Mouse (Mus musculus) brain, embryonic 14.5 days (tissue): ENCODE measurements at regions not wholly inside any gene's neighbourhood (a gene's known extent, or its start where the extent isn't known, plus 50 kb on each side); places are given as distances from the start of the nearest gene placed in this dataset.

Experiments used
- CTCF ChIP-seq: fragments of 200-500 bp; IDR thresholded peaks from 2 replicates; pipeline ENCODE4 v1.5.1; 2012; ENCODE audit warnings: inconsistent platforms, mild to moderate bottlenecking, moderate library complexity, borderline replicate concordance; ENCODE audit not compliant: insufficient read depth, insufficient read length; ENCODE audit errors: extremely low read depth
- POLR2A ChIP-seq: fragments of 200-500 bp; IDR thresholded peaks from 2 replicates; pipeline ENCODE4 v1.6.1; 2012; ENCODE audit warnings: mild to moderate bottlenecking, inconsistent platforms, borderline replicate concordance; ENCODE audit not compliant: poor library complexity, insufficient read depth, insufficient read length, severe bottlenecking; ENCODE audit errors: extremely low read depth

DNA sequence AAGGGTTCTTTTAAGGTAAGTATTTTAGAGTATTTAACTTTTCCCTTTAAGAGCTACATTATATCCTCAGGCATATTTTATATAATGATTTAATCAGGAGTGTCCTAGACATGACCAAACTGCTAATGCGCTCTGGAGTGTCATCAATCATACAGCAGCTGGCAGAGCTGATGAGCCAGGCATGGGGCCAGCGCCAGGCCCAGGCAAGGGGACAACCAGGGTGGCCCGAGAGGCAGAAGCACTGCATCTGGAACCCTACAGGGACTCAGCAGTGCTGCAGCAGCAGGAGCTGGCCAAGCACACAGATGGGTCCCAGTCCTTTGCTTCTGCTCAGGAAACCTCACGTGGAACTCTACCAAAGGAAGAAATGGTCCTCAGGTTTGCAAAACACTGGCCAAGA is 160.1 kb upstream of the Car8 start:
- no peak for TF ChIP-seq CTCF
- TF ChIP-seq POLR2A = no peak
